Mouse (Mus musculus): ENCODE data around the gene Smco2.
"Not testable (repeated sequence)": the region's sequence is repeated elsewhere in the genome, so short reads cannot be mapped to it uniquely, and the experiment has no call there.

Gene Smco2

GRCm38 (mm10) chr6:146857386-146857785, 7.5 kb downstream of the Smco2 start:
- DNase-seq (ENCODE audit: low spot score) = no peak

GRCm38 (mm10) chr6:146863154-146863553, 13.2 kb downstream of the Smco2 start:
- no peak for DNase-seq (ENCODE audit: low spot score)

- not testable (repeated sequence) for DNase-seq (ENCODE audit: low spot score)
These were observed 14.5 kb downstream of the Smco2 start for GRCm38 (mm10) chr6:146864370-146864769.

- DNase-seq (ENCODE audit: low spot score) = no peak
These were observed 15.8 kb downstream of the Smco2 start for GRCm38 (mm10) chr6:146865701-146866100.

GRCm38 (mm10) chr6:146871975-146872374, 22.1 kb downstream of the Smco2 start:
- DNase-seq (ENCODE audit: low spot score) = no peak

- DNase-seq (ENCODE audit: low spot score) = no peak
These were observed 24.5 kb downstream of the Smco2 start for GRCm38 (mm10) chr6:146874415-146874814.

GRCm38 (mm10) chr6:146876820-146877219, 26.9 kb downstream of the Smco2 start:
- DNase-seq (ENCODE audit: low spot score) = no peak

- no peak for DNase-seq (ENCODE audit: low spot score)
These were observed 27.6 kb downstream of the Smco2 start for GRCm38 (mm10) chr6:146877425-146878045.

- DNase-seq (ENCODE audit: low spot score) = no peak
These were observed 29.0 kb downstream of the Smco2 start for GRCm38 (mm10) chr6:146878926-146879325.

GRCm38 (mm10) chr6:146879856-146880255, 30.0 kb downstream of the Smco2 start:
- no peak for DNase-seq (ENCODE audit: low spot score)

- DNase-seq (ENCODE audit: low spot score) = no peak
These were observed 30.4 kb downstream of the Smco2 start for GRCm38 (mm10) chr6:146880296-146880695.

- peak; percentile 12 for DNase-seq (ENCODE audit: low spot score)
These were observed 32.2 kb downstream of the Smco2 start for GRCm38 (mm10) chr6:146881896-146882770.

GRCm38 (mm10) chr6:146883426-146883825, 33.5 kb downstream of the Smco2 start:
- DNase-seq (ENCODE audit: low spot score) = no peak

- DNase-seq (ENCODE audit: low spot score) = no peak
These were observed 34.3 kb downstream of the Smco2 start for GRCm38 (mm10) chr6:146884171-146884570.

GRCm38 (mm10) chr6:146884851-146885250, 34.9 kb downstream of the Smco2 start:
- no peak for DNase-seq (ENCODE audit: low spot score)

GRCm38 (mm10) chr6:146887958-146888659, 38.2 kb downstream of the Smco2 start, which contains the start of gene Ppfibp1:
Gene Ppfibp1, plus strand, starts transcription at chr6:146888487.
- DNase-seq (ENCODE audit: low spot score) = peak; percentile 95

- DNase-seq (ENCODE audit: low spot score) = peak; percentile 23
These were observed 39.0 kb downstream of the Smco2 start for GRCm38 (mm10) chr6:146888660-146889490.

- DNase-seq (ENCODE audit: low spot score) = no peak
These were observed 40.3 kb downstream of the Smco2 start for GRCm38 (mm10) chr6:146890215-146890614.

- DNase-seq (ENCODE audit: low spot score) = no peak
These were observed 40.7 kb downstream of the Smco2 start for GRCm38 (mm10) chr6:146890633-146891032.

- no peak for DNase-seq (ENCODE audit: low spot score)
These were observed 44.0 kb downstream of the Smco2 start for GRCm38 (mm10) chr6:146893890-146894289.

GRCm38 (mm10) chr6:146898709-146899108, 48.8 kb downstream of the Smco2 start:
- no peak for DNase-seq (ENCODE audit: low spot score)

GRCm38 (mm10) chr6:146899647-146900046, 49.7 kb downstream of the Smco2 start:
- DNase-seq (ENCODE audit: low spot score) = no peak

Data from retina, embryonic 14.5 days (tissue).